Comparison of ENCODE assay signal across 19 mouse cellular contexts in the genomic region with DNA sequence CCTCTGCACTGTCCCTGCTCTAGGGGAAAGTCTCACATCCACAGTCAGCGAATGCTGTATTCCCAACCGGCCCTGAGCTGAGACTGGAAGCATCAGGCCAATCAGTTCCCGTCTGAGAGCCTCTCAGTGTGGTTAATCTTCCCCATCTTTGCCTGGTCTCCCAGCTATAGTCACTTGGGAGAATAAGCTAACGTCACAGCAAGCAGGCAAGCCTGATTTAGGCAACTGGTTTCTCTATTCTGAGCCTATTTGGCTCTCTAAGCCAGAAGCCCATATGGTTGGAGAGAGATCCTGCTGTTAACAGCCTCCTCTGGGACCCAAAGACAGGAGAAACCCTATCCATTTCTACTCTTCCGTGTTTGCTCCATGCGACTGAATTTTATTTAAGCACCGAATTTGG.
A peak's percentile ranks its signal among the peaks of the same experiment; 100 is the strongest.
DNase-seq lines count a peak whose midpoint lies in the region; ATAC-seq and TF ChIP-seq lines count a peak whose summit lies in the region.
"Had no signal": no experiment of that assay in that cellular context is flagged by ENCODE, and none has a peak within 500 bp of the region (broad histone marks: within the 10 kb centered on the region; RNA-seq: fewer than 3 reads in every experiment).

No protein-coding gene starts in this region.

- no peaks in the 10 kb centered on the region for H3K27me3 ChIP-seq in cerebellum, adult 2 months (ENCODE audit: control insufficient read depth, insufficient read depth, low read length)
- H3K27me3 ChIP-seq: CH12.LX; liver, embryonic 12.5 days; lung, embryonic 15.5 days had no signal

- ATAC-seq in cerebellum, adult (ENCODE audit: insufficient number of reproducible peaks, low FRiP score, low TSS enrichment) = peak; percentile 88
- no peak for ATAC-seq in inflammation-experienced regulatory T-cells, adult 6 months
- ATAC-seq: liver, embryonic 12.5 days; midbrain, embryonic 16.5 days had no signal

- WGBS in cerebellum, adult 2 months = 10% methylated on average over 7 of the region's 7 CpGs

- no peak for TF ChIP-seq CTCF in cerebellum, adult 2 months (IDR thresholded peaks at IDR 0.05; ENCODE audit: borderline replicate concordance, insufficient read depth, low read depth, low read length)

- DNase-seq in cerebellum, postnatal 4 days (ENCODE audit: low spot score in 2 of 2) = no peak
- peak; percentile 38 to 66 for DNase-seq in layer of hippocampus, adult 18-20 months (ENCODE audit: low spot score in 2 of 2)
- no peak for DNase-seq in layer of hippocampus, postnatal 25 days (ENCODE audit: extremely low spot score in 1 of 2, low spot score in 1 of 2)
- peak; percentile 65 to 88 for DNase-seq in cerebellum, adult 2 months
- peak; percentile 33 to 41 for DNase-seq in layer of hippocampus, adult 8-10 months (ENCODE audit: low spot score in 2 of 2)
- DNase-seq in spleen, postnatal 10 days (ENCODE audit: low spot score in 2 of 2) = no peak
- DNase-seq: adrenal gland, postnatal 14 days; heart, adult 2 months; heart, postnatal 10 days; kidney, adult 11 months; kidney, postnatal 10 days; right cerebral cortex, postnatal 4 days had no signal

- H3K4me1 ChIP-seq in cerebellum, adult 2 months (ENCODE audit: control insufficient read depth, insufficient read depth, low read length) = peaks cover 19% of the 10 kb centered on the region
- H3K4me1 ChIP-seq: liver, embryonic 12.5 days; lung, embryonic 15.5 days had no signal

- no peak for TF ChIP-seq POLR2A in cerebellum, adult 2 months (IDR thresholded peaks at IDR 0.05; ENCODE audit: borderline replicate concordance, insufficient read depth, low read length)

- no peak overlapping the region for H3K4me3 ChIP-seq in cerebellum, adult 2 months (replicated peaks; ENCODE audit: insufficient read depth, low read depth, low read length)
- H3K4me3 ChIP-seq: heart, adult 2 months; liver, embryonic 12.5 days; lung, embryonic 15.5 days had no signal

- peak overlapping the region; percentile 62 for H3K27ac ChIP-seq in cerebellum, adult 2 months (ENCODE audit: insufficient read depth, low read length)
- H3K27ac ChIP-seq: heart, adult 2 months; hindbrain, embryonic 14.5 days; liver, embryonic 12.5 days; lung, embryonic 15.5 days had no signal

Comparison
In these comparisons a context has a peak if more than half of its experiments do, and no peak if none do; other contexts are left out.
1. DNase-seq: peak in layer of hippocampus, adult 18-20 months (2 of 2), cerebellum, adult 2 months (2 of 2) and layer of hippocampus, adult 8-10 months (2 of 2); none in cerebellum, postnatal 4 days (0 of 2), layer of hippocampus, postnatal 25 days (0 of 2) and spleen, postnatal 10 days (0 of 2).